Mouse (Mus musculus) urinary bladder, adult 18-20 months (tissue): ENCODE measurements around the gene Tnip3.
A peak's percentile ranks its signal among the peaks of the same experiment; 100 is the strongest.

Source experiments
- DNase-seq, 2 experiments: peaks; one replicate each; pipeline ENCODE4 v3.0.0; 2022; ENCODE audit warnings: low spot score in 2 of 2, mixed read lengths in 2 of 2

Tnip3 gene

GRCm38 (mm10) chr6:65651376-65651775, 126.3 kb downstream of the Tnip3 start:
- DNase-seq, result no peak

GRCm38 (mm10) chr6:65661272-65661671, 136.2 kb downstream of the Tnip3 start:
- no peak for DNase-seq

DNA sequence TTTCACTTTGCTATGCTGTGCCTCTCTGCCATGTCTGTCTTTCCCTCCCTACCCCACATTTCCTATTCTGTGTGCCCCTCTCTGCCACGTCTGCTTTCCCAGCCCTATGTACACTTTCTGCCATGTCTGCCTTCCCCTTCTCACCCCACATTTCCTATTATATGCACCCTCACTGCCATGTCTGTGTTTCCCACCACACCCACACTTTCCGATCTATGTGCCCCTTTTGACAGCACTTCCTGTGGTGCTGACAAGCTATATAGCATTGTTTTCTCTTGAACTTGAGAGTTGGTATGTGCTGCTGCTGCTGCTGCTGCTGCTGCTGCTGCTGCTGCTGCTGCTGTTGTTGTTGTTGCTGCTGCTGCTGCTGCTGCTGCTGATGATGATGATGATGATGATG, 136.9 kb downstream of the Tnip3 start:
- no peak for DNase-seq

DNA sequence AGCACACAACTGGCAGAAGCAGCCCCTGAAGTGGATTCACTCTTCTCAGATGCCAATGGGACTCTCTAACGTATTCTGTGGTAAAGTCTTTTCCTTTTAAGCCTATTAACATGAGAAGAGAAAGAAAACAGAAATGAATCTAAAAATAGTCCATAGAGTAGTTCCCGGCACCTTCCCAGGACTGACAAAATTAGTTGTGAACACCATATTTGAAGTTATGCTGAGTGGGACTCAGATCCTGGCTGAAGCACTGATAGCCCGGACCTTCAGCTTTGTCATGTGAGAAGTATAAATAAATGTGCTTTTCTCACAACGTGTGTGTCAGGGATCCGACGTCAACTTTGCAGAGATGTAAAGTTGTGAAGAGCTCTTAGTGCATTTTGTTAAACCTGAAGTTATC, 138.9 kb downstream of the Tnip3 start:
- DNase-seq, result no peak

DNA sequence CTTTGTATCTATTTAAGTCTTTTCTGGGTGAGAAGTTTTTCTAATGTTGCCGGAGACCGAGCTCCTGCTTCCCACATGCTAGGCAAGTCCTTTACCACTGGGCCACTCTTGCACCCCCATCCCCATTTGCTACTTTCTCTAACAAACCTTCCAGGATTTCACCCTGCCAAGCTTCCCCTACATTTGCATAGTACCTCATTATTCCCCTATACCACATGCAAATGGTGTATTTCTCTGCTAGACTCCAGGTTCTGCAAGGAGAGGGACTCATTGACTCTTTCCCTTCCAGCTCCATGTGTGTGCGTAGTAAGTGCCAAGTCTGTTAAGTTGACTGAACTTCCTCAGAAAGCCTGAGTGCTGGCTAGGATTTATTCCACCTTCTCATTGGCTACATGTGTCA, 141.2 kb downstream of the Tnip3 start:
- DNase-seq, result no peak

- no peak for DNase-seq
These were observed 144.9 kb downstream of the Tnip3 start for GRCm38 (mm10) chr6:65669971-65670370.

- no peak for DNase-seq
These were observed 145.9 kb downstream of the Tnip3 start for GRCm38 (mm10) chr6:65670981-65671411.

GRCm38 (mm10) chr6:65671451-65671850, 146.3 kb downstream of the Tnip3 start, which contains the start of gene Ndnf:
TSS of gene Ndnf (plus strand) at chr6:65671590.
- peak; percentile 33 to 55 for DNase-seq

DNA sequence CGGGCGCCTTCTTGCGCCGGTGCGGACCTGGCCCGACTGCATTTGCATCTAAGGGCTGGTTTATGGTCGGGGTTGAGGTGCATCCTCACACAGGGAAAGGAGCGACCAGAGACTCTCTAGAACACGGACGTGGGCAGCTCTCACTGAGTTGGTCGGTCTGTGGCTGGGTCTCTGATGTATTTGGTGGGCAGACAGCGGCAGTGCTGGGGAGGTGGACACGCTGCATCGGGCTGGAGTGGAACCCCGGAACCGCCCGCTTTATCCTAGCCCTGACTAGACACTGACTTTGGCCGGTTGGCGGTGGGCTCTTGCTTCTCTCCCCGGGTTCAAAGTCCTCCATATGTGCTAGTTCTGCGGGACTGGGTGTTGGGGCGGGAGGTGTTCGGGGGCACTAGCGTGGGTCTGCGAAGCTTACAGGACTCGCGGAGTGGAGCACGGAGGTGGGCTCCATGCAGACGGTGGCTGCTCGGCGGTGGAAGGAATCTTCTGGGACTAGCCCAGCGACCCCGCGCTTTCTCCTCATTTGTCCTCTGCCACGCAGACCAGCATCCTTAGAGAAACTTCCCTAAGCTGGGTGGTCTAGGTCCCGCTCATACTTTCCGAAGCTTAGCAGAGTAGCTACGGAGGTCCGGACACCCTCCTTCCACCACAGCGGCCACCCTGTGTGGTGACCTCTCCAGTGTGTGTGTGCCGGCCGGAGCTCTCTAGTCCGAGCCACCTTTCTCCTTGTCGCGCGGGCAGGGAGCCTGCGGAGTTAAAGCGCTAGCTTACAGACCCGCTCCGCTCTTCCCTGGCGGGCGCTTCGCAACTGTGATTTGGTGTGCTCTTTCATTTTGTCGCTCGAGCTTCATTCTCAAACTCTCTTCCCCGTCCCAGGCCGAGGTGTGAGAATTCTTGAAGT, 147.3 kb downstream of the Tnip3 start:
- DNase-seq, result peak; percentile 1 to 38
